8 mouse cellular contexts compared by ENCODE assay signal in the genomic region with DNA sequence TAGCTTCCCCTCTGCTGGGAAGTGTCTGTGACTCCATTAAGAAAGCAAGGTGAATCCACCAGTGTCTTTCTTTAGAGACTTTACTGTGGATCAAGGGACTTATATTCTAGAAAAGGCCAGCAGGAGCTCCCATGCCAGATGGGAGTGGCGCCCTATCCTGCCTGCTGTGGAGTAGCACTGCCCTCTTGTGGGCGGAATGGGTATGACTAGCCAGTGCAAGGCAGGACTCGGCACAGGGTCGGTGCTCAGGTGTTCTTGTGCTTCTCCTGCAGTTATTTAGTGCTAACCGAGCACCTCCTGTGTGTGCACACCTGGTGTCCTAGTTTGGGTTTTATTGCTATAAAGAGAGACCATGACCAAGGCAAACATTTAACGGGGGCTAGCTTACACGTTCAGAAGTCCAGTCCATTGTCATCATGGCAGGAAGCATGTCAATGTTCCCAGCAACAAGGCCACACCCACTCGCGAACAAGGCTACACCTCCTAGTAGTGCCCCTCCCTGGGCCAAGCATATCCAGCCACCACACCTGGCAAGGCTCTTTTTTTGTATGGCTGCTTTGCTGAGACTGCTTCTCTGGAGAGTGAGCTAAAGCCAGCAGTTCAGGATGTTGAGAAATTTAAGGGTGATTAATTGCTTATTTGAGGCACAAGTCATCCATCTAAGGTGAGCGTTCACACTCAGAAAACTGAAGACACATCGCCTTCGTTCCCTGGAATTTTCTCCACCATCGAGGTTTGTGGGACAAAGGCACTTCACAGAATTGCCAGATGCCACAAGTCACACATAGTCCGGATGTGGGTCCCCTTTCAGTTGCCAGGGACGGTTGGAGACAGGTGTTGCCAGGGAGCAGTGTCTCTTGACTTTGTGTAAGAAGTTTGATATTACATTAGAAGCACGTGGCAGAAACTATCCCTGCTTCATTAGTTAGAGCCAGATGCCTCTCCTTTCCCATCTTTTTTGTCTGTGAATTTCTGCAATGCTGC. TPM values are rescaled to one million over a fixed set of nuclear protein-coding genes. Genes with fewer than 3 reads are reported as not detected.
A peak's percentile ranks its signal among the peaks of the same experiment; 100 is the strongest.
DNase-seq lines count a peak whose midpoint lies in the region; ATAC-seq lines count a peak whose summit lies in the region.

No protein-coding gene starts in this region.

- no peaks in the 10 kb centered on the region for H3K9me3 ChIP-seq in hindbrain, embryonic 12.5 days (replicated peaks)

- 34% methylated on average over 16 of the region's 16 CpGs for WGBS in hindbrain, embryonic 12.5 days

- H3K27me3 ChIP-seq in hindbrain, embryonic 12.5 days, result peaks cover 7% of the 10 kb centered on the region; the same call in 1 of the 2 replicates

- H3K4me1 ChIP-seq in hindbrain, embryonic 12.5 days, result peaks cover 15% of the 10 kb centered on the region

- peak; percentile 54 for ATAC-seq in hindbrain, embryonic 12.5 days (ENCODE audit: low FRiP score)

- no peak overlapping the region for H3K4me3 ChIP-seq in hindbrain, embryonic 12.5 days

- H3K4me2 ChIP-seq in hindbrain, embryonic 12.5 days (replicated peaks), result peak overlapping the region; percentile 35

- no peaks in the 10 kb centered on the region for H3K36me3 ChIP-seq in hindbrain, embryonic 12.5 days

- no peak overlapping the region for H3K27ac ChIP-seq in hindbrain, embryonic 12.5 days

- peak; percentile 51 for DNase-seq in Muller cell, postnatal 12 days (ENCODE audit: inconsistent ontology term)
- DNase-seq in cerebellum, postnatal 10 days, result peak; percentile 93 to 96
- peak; percentile 62 to 86 for DNase-seq in frontal cortex, postnatal 14 days (ENCODE audit: low spot score in 2 of 2)
- DNase-seq in layer of hippocampus, postnatal 10 days (ENCODE audit: low spot score in 2 of 2), result peak; percentile 93 to 94
- DNase-seq in lung, postnatal 14 days, result peak; percentile 89
- DNase-seq in ovary, postnatal 36 days (ENCODE audit: low spot score), result peak; percentile 83
- DNase-seq in thymus, postnatal 25 days, result peak; percentile 89

- H3K9ac ChIP-seq in hindbrain, embryonic 12.5 days, result no peak overlapping the region

RNA-seq across cellular contexts. Expression of a gene that starts 3.2 kb away (rescaled TPM):
- 2.4 and 3.5 TPM in 2 replicates for polyA plus RNA-seq in hindbrain, embryonic 12.5 days (2016; fragmentation: Nextera tagmentation; extraction: Ambion mirVana)
- 1 to 10 TPM; 2.3 to 2.4 TPM for total RNA-seq in layer of hippocampus, postnatal 10 days (2021)
